Mouse (Mus musculus): Measurements from ENCODE around the gene Wnt5a.

Wnt5a gene

GRCm38 (mm10) chr14:28504101-28505050, at the start of gene Wnt5a:
Gene Wnt5a, plus strand, starts transcription at chr14:28504750.
- DNase-seq (ENCODE audit: low spot score), result no peak

- no peak for DNase-seq (ENCODE audit: low spot score)
Observed at GRCm38 (mm10) chr14:28456372-28457076, 48.0 kb upstream of the Wnt5a start.

- no peak for DNase-seq (ENCODE audit: low spot score)
Observed at GRCm38 (mm10) chr14:28457428-28457827, 47.1 kb upstream of the Wnt5a start.

- DNase-seq (ENCODE audit: low spot score), result no peak
Observed at GRCm38 (mm10) chr14:28467956-28468355, 36.6 kb upstream of the Wnt5a start.

- no peak for DNase-seq (ENCODE audit: low spot score)
Observed at GRCm38 (mm10) chr14:28469696-28470095, 34.9 kb upstream of the Wnt5a start.

- DNase-seq (ENCODE audit: low spot score), result no peak
Observed at GRCm38 (mm10) chr14:28470212-28470611, 34.3 kb upstream of the Wnt5a start.

- no peak for DNase-seq (ENCODE audit: low spot score)
Observed at GRCm38 (mm10) chr14:28475012-28475411, 29.5 kb upstream of the Wnt5a start.

- no peak for DNase-seq (ENCODE audit: low spot score)
Observed at GRCm38 (mm10) chr14:28475421-28475820, 29.1 kb upstream of the Wnt5a start.

GRCm38 (mm10) chr14:28476746-28477145, 27.8 kb upstream of the Wnt5a start:
- DNase-seq (ENCODE audit: low spot score), result no peak

GRCm38 (mm10) chr14:28480866-28481265, 23.7 kb upstream of the Wnt5a start:
- DNase-seq (ENCODE audit: low spot score), result no peak

GRCm38 (mm10) chr14:28493806-28494205, 10.7 kb upstream of the Wnt5a start:
- DNase-seq (ENCODE audit: low spot score), result no peak

- DNase-seq (ENCODE audit: low spot score), result no peak
Observed at GRCm38 (mm10) chr14:28494273-28494672, 10.3 kb upstream of the Wnt5a start.

GRCm38 (mm10) chr14:28501216-28501878, 3.2 kb upstream of the Wnt5a start:
- no peak for DNase-seq (ENCODE audit: low spot score)

- no peak for DNase-seq (ENCODE audit: low spot score)
Observed at GRCm38 (mm10) chr14:28503276-28503675, 1.3 kb upstream of the Wnt5a start.

- no peak for DNase-seq (ENCODE audit: low spot score)
Observed at GRCm38 (mm10) chr14:28505051-28505585, 568 bp downstream of the Wnt5a start.

- no peak for DNase-seq (ENCODE audit: low spot score)
Observed at GRCm38 (mm10) chr14:28505586-28506375, 1.2 kb downstream of the Wnt5a start.

GRCm38 (mm10) chr14:28506376-28506831, 1.9 kb downstream of the Wnt5a start:
- DNase-seq (ENCODE audit: low spot score), result no peak

- no peak for DNase-seq (ENCODE audit: low spot score)
Observed at GRCm38 (mm10) chr14:28507011-28507410, 2.5 kb downstream of the Wnt5a start.

GRCm38 (mm10) chr14:28507471-28507870, 2.9 kb downstream of the Wnt5a start:
- DNase-seq (ENCODE audit: low spot score), result no peak

- no peak for DNase-seq (ENCODE audit: low spot score)
Observed at GRCm38 (mm10) chr14:28508288-28509258, 4.0 kb downstream of the Wnt5a start.
